Mouse (Mus musculus) neutrophil, adult 65 days (primary cell): ENCODE measurements around the gene Ang6. TPM values are rescaled to one million over a fixed set of nuclear protein-coding genes. Genes with fewer than 3 reads are reported as not detected.

Experiments used
- total RNA-seq: library from RNA; stranded (reverse); gene quantifications from 2 replicates; pipeline ENCODE4 v1.2.4, GENCODE M21; 2023

Gene Ang6
- total RNA-seq, result not detected in 2 replicates

DNA sequence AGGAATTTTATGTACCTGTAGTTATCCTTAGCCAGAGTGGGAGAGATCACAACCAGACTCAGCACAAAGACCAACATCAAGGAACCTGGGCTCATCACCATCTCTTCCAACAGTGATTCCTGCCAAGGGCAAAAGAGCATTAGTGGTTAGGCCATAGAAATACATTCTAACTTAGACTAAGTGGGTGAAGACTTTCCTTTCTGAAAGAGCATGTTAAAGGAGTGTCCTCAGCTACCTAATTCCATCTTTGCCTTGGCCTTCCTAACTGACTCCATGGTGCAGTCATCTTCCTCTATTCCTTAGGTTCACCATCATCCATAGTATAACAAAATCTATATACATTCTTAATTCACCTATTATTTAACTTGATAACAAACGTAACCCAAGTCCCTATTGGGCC lies at the start of gene Ang6:
Ang6 (minus strand) TSS at position 101 of the 400 bp plus-strand sequence.

DNA sequence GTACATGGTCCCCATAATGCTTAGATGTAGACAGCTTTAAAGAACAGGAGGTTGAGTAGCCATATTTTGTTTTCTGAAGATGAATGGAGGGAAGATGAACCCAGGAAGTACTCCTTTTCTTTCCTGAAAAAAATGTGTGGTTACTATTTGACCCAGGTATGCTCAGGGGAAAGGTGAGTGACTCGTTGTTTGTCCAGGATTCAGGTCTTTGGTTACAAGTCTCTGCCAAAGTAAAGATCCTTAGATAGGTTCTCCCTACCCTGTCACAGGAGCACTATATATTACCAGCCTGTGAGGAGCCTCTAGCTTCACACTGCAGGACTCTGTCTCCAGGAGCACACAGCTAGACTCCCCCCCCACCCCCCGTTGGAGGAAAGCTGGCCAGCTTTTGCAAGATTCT lies 45.3 kb downstream of the Ang6 start, which contains the start of gene Ang5:
Ang5 (plus strand) TSS at position 301 of the 400 bp plus-strand sequence.

Other genes starting within 250 kb of the Ang6 start
- not detected in 2 replicates for gene Gm8180, start 217.5 kb downstream of the Ang6 start, total RNA-seq
- 6.3 and 15.0 TPM in 2 replicates for gene Ear1, start 126.8 kb downstream of the Ang6 start, total RNA-seq
- gene Ear10, start 78.7 kb downstream of the Ang6 start, total RNA-seq, result not detected in 2 replicates
- gene Gm8113, start 76.9 kb downstream of the Ang6 start, total RNA-seq, result 0.18 TPM in 1 of 2 replicates, not detected in the other
- not detected in 2 replicates for gene Ang5, start 45.2 kb downstream of the Ang6 start, total RNA-seq
- 61.7 and 110 TPM in 2 replicates for gene Ear2, start 100.4 kb upstream of the Ang6 start, total RNA-seq
- not detected in 2 replicates for gene Gm3327, start 121.6 kb upstream of the Ang6 start, total RNA-seq
- gene Gm8212, start 195.4 kb upstream of the Ang6 start, total RNA-seq, result not detected in 2 replicates
- not detected in 2 replicates for gene 4930503E14Rik, start 211.0 kb upstream of the Ang6 start, total RNA-seq